Mouse (Mus musculus) lung, postnatal 10 days (tissue): ENCODE data around the gene Snrpb.

Source experiments
- DNase-seq: peaks from one replicate; pipeline ENCODE4 v3.0.0; 2021

Snrpb gene

GRCm38 (mm10) chr2:130129687-130130086, 49.5 kb downstream of the Snrpb start:
- DNase-seq = no peak

- no peak for DNase-seq
Observed at GRCm38 (mm10) chr2:130126073-130126472, 53.1 kb downstream of the Snrpb start.

GRCm38 (mm10) chr2:130125279-130126059, 53.7 kb downstream of the Snrpb start:
- no peak for DNase-seq
